ENCODE assay signal across 7 mouse cellular contexts in the genomic region with DNA sequence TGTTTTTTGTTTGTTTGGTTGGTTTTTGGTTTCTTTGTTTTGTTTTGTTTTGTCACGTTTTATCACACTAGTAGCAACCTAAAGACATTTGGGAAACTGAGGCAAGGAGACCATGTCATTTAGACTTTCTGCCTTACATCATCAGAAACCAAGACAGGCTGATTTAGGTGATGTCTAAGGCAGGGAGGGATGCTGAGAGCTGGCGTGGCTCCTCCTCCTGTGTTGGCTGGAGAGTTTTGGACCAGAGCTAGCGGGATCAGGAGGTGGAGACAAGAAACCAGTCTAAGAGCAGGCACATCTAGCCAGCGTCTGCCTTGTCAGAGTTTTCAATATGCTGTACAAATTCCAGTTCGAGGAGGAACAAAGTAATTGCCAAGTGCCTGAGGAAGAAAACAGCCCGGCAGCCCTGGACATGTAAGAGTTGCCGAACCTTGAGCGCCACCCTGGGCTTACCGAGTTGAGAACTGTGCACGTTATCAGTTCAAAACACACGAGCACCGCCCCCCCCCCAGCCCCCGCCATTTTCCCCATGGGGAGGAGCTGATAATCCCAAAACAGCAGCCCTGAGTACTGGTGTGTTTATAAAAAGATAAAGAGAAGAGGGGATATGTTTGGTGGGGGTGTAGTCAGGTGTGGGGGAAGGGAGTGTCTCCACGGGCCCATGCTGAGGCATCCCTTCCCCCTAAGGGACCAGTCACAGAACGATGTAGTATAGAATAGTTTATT. TPM values are rescaled to one million over a fixed set of nuclear protein-coding genes. Genes with fewer than 3 reads are reported as not detected.
DNase-seq lines count a peak whose midpoint lies in the region; ATAC-seq and TF ChIP-seq lines count a peak whose summit lies in the region.

No protein-coding gene starts in this region.

- H3K36me3 ChIP-seq in ES-Bruce4 (ENCODE audit: control insufficient read depth, insufficient read depth, low read length, poor library complexity, severe bottlenecking) = no peaks in the 10 kb centered on the region
- no peaks in the 10 kb centered on the region for H3K36me3 ChIP-seq in forebrain, embryonic 15.5 days
- no peaks in the 10 kb centered on the region for H3K36me3 ChIP-seq in midbrain, embryonic 10.5 days

- H3K4me1 ChIP-seq in ES-Bruce4 (ENCODE audit: control insufficient read depth, insufficient read depth, low read length) = peaks cover 1% of the 10 kb centered on the region
- H3K4me1 ChIP-seq in forebrain, embryonic 15.5 days = peaks cover 18% of the 10 kb centered on the region
- H3K4me1 ChIP-seq in midbrain, embryonic 10.5 days = peaks cover 24% of the 10 kb centered on the region

- H3K9ac ChIP-seq in ES-Bruce4 (ENCODE audit: low read depth, poor library complexity, severe bottlenecking) = no peak overlapping the region
- H3K9ac ChIP-seq in forebrain, embryonic 15.5 days (replicated peaks) = no peak overlapping the region

- no peak overlapping the region; the same call in 1 of the 2 replicates for H3K4me2 ChIP-seq in forebrain, embryonic 15.5 days (replicated peaks)

- DNase-seq in MN1 (ENCODE audit: low spot score) = peak; percentile 9
- DNase-seq in midbrain, embryonic 10.5 days (ENCODE audit: low spot score) = no peak
- DNase-seq in gastrocnemius, adult 18-20 months (ENCODE audit: low spot score) = no peak
- DNase-seq in left cerebral cortex, adult 2 months (ENCODE audit: extremely low spot score in 1 of 2, low spot score in 2 of 2) = no peak
- no peak for DNase-seq in ovary, postnatal 36 days (ENCODE audit: low spot score)

- 0 out of 2 replicates have a peak overlapping the region, but pooled peaks have one; percentile 9 for H3K4me3 ChIP-seq in ES-Bruce4 (ENCODE audit: low read depth, low read length)
- H3K4me3 ChIP-seq in forebrain, embryonic 15.5 days = no peak overlapping the region
- peak overlapping the region; percentile 24 for H3K4me3 ChIP-seq in midbrain, embryonic 10.5 days
- H3K4me3 ChIP-seq in left cerebral cortex, adult 2 months = no peak overlapping the region

- ATAC-seq in forebrain, embryonic 15.5 days (replicated peaks) = peak; percentile 32; the same call in 1 of the 2 replicates

- TF ChIP-seq CTCF in ES-Bruce4 (IDR thresholded peaks at IDR 0.05; ENCODE audit: low read depth, low read length) = no peak
- no peak for TF ChIP-seq CTCF in left cerebral cortex, adult 2 months (IDR thresholded peaks at IDR 0.05)

- no peak overlapping the region for H3K27ac ChIP-seq in ES-Bruce4 (ENCODE audit: insufficient read depth, low read length)
- H3K27ac ChIP-seq in forebrain, embryonic 15.5 days (replicated peaks) = no peak overlapping the region
- peak overlapping the region; percentile 55 for H3K27ac ChIP-seq in midbrain, embryonic 10.5 days (replicated peaks)
- no peak overlapping the region for H3K27ac ChIP-seq in left cerebral cortex, adult 2 months

- intact Hi-C loops in left cerebral cortex, adult 2 months (cut with DNase I) = no loop called here

- no peaks in the 10 kb centered on the region for H3K9me3 ChIP-seq in ES-Bruce4 (replicated peaks; ENCODE audit: control insufficient read depth, insufficient read depth, low read length, poor library complexity, severe bottlenecking)
- no peaks in the 10 kb centered on the region for H3K9me3 ChIP-seq in forebrain, embryonic 15.5 days
- H3K9me3 ChIP-seq in midbrain, embryonic 10.5 days (replicated peaks) = no peaks in the 10 kb centered on the region

- WGBS in forebrain, embryonic 15.5 days = 7% methylated on average over 15 of the region's 15 CpGs
- 11% methylated on average over 15 of the region's 15 CpGs for WGBS in midbrain, embryonic 10.5 days

- TF ChIP-seq EP300 in ES-Bruce4 (IDR thresholded peaks at IDR 0.05; ENCODE audit: insufficient read depth, low read depth, low read length) = no peak

- no peak for TF ChIP-seq POLR2A in ES-Bruce4 (IDR thresholded peaks at IDR 0.05; ENCODE audit: insufficient read depth, low read length)

- H3K27me3 ChIP-seq in ES-Bruce4 (ENCODE audit: control insufficient read depth, insufficient read depth, low read length, poor library complexity, severe bottlenecking) = no peaks in the 10 kb centered on the region
- H3K27me3 ChIP-seq in forebrain, embryonic 15.5 days = peaks cover 10% of the 10 kb centered on the region; the same call in 1 of the 2 replicates
- peaks cover 49% of the 10 kb centered on the region for H3K27me3 ChIP-seq in midbrain, embryonic 10.5 days (ENCODE audit: low read depth, poor library complexity, severe bottlenecking)

RNA-seq across cellular contexts. Expression of gene Cpeb3, which starts 29.5 kb away (rescaled TPM):
- 3.7 and 4.3 TPM in 2 replicates for polyA plus RNA-seq in ES-Bruce4 (2011; ENCODE audit: insufficient read depth, insufficient read length, low read depth, missing spikeins)
- polyA plus RNA-seq in forebrain, embryonic 15.5 days (2015; fragmentation: Nextera tagmentation; extraction: Ambion mirVana) = 7.4 and 10.1 TPM in 2 replicates
- 1.2 and 2.0 TPM in 2 replicates for polyA plus RNA-seq in midbrain, embryonic 10.5 days (2016; fragmentation: Nextera tagmentation; extraction: Ambion mirVana)
- 10 to 100 TPM; 59.2 to 64.4 TPM for total RNA-seq in gastrocnemius, adult 18-20 months (2021)
- total RNA-seq in left cerebral cortex, adult 2 months (2021) = 10 to 100 TPM; 87.0 to 96.0 TPM

RNA-seq across cellular contexts. Expression of gene March5, which starts 30.5 kb away (rescaled TPM):
- polyA plus RNA-seq in ES-Bruce4 (2011; ENCODE audit: insufficient read depth, insufficient read length, low read depth, missing spikeins) = 174 and 194 TPM in 2 replicates
- 124 and 135 TPM in 2 replicates for polyA plus RNA-seq in forebrain, embryonic 15.5 days (2015; fragmentation: Nextera tagmentation; extraction: Ambion mirVana)
- polyA plus RNA-seq in midbrain, embryonic 10.5 days (2016; fragmentation: Nextera tagmentation; extraction: Ambion mirVana) = 111 and 115 TPM in 2 replicates
- total RNA-seq in gastrocnemius, adult 18-20 months (2021) = 10 to 100 TPM; 74.3 to 83.1 TPM
- 10 to 100 TPM; 82.6 to 96.0 TPM for total RNA-seq in left cerebral cortex, adult 2 months (2021)

Comparison
In these comparisons a context has a peak if more than half of its experiments do, and no peak if none do; other contexts are left out.
1. H3K4me3 ChIP-seq: peak in ES-Bruce4 (single experiment) and midbrain, embryonic 10.5 days (single experiment); none in forebrain, embryonic 15.5 days (single experiment) and left cerebral cortex, adult 2 months (single experiment).